Mouse (Mus musculus) spleen, adult 2 months (tissue): ENCODE measurements around the gene Isca1.

Source experiments
- CTCF ChIP-seq: fragments of 200-500 bp; IDR thresholded peaks from 2 replicates; pipeline ENCODE4 v1.5.1; 2011; ENCODE audit warnings: mild to moderate bottlenecking, inconsistent platforms; ENCODE audit not compliant: insufficient read depth, insufficient read length, insufficient replicate concordance; ENCODE audit errors: extremely low read depth
- POLR2A ChIP-seq: fragments of 200-500 bp; IDR thresholded peaks from 2 replicates; pipeline ENCODE4 v1.6.1; 2011; ENCODE audit warnings: low read depth, low read length, inconsistent platforms

GRCm38 (mm10) chr13:59771257-59771656, 1.6 kb upstream of the Isca1 start:
- TF ChIP-seq POLR2A (no peak), CTCF (no peak)
